Mouse (Mus musculus) adrenal gland, adult 8-10 months (tissue): ENCODE measurements around the gene Rcor1. TPM values are rescaled to one million over a fixed set of nuclear protein-coding genes. Genes with fewer than 3 reads are reported as not detected.

Experiments used
- DNase-seq: peaks from one replicate; pipeline ENCODE4 v3.0.0; 2022
- total RNA-seq, 4 experiments: library from RNA; stranded (reverse); gene quantifications; 2 replicates each; pipeline ENCODE4 v1.2.4; 2022

Rcor1 gene
- total RNA-seq, 4 experiments from 2014 or later = 46.1 to 60.4 (median 50.8) TPM

GRCm38 (mm10) chr12:111134791-111135733 lies 95.9 kb downstream of the Rcor1 start:
- no peak for DNase-seq

DNA sequence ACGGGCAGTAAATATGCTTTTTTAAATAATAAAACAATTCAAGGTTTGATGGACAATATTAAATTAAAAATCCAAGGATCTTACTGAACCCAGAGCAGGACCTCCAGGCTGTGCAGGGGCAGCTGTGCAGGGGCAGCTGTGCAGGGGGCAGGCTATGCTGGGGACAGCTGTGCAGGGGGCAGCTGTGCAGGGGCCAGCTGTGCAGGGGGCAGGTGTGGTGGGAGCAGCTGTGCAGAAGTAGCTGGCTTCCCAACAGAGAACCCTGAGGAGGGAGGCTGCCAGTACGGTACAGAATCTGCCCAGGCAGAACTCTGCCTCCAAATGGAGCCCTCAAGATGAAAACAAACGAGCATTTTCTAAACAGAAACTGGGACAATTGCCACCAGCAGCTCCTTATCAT lies 96.8 kb downstream of the Rcor1 start:
- DNase-seq = no peak

DNA sequence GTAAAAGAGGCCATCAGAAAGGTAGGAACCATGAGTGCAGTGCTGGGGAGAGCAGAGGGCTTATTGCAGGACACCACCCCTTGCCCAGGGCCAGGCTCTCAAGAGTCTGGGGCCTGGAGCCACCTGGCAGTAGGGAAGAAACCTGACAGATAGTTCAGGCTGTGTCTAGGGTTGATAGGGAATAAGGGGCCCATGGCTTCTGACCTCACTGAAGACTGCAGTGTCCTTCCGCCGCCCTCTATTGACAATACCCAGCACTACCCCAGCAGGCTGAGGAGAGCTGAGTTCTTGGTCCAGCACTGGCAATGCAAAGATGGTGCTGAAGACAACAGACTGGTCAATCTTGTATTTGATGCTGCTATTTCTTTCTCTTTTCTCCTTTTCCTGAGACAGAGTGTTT lies 97.9 kb downstream of the Rcor1 start:
- DNase-seq = no peak

GRCm38 (mm10) chr12:111143005-111143508 lies 103.9 kb downstream of the Rcor1 start:
- no peak for DNase-seq

GRCm38 (mm10) chr12:111143509-111144063 lies 104.4 kb downstream of the Rcor1 start:
- DNase-seq = no peak

GRCm38 (mm10) chr12:111144598-111144997 lies 105.4 kb downstream of the Rcor1 start:
- DNase-seq = no peak

DNA sequence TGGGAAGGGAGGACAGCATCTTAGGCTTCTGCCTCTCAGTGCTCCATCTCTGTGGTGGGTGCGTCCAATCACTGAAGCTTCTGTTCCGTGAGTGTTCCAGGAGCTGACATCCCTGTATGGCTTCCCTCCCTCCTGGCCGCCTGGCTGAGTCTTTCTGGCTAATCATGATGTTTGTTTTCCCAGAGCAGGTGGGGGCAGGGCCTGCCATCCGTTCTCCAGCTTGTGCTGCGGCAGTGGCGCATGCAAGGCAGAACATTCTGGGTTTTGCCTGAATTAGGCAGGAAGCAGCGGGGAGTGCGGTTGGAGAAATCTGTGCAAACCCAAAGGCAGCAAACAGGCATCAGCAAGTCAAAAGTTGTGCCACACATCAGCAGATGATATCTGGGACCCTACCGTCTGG lies 106.1 kb downstream of the Rcor1 start:
- no peak for DNase-seq

DNA sequence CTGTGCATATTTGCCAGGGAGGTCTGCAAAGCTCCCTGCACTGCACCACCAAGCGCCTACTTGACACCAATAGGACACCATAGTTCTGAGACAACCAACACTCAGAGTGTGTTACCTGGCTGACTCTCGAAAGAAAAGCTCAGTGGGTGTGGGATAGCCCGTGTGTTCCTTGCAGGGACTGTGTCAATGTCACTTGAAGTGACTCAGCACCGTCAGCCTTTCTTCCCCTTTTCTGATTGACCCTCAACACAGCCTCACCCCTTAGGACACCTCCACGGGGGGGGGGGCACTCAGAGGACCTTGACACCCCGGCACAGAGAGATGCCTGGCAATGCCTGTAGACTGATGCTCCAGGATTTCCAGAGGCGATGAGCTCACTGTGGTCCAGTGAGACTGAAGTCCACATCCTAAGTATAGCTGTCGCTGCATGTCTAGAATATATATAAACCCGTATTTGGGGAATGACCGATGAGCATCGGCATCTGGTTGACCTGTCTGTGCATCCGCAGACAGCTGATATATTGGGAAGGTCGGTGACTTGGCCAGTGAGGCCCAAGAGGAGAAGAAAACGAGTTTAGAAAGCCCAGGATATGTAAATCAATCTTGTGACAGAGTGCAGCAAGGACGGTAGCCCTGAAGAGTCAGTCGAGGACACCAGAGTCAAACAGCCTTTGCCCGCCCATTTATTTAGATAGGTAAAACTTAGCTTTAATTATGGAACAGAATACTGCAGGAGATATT lies 110.5 kb downstream of the Rcor1 start:
- no peak for DNase-seq

DNA sequence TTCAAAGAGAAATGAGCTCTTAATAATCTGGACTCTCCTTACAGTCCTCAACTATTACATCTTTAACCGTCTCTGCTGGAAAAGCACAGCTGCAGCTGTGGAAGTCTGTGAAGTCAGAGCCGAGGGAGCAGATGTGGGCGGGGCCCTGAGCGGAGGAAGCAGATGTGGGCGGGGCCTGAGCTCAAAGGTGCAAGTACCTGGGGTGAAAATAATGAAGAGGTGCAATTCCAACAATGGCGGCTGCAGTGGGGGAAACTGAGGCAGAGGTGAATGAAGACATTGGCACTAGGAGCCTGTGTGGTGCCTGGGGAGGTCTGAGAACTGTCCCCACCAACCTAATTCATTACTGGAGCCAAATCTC lies 111.1 kb downstream of the Rcor1 start:
- no peak for DNase-seq

GRCm38 (mm10) chr12:111151422-111152156 lies 112.4 kb downstream of the Rcor1 start:
- DNase-seq = no peak

DNA sequence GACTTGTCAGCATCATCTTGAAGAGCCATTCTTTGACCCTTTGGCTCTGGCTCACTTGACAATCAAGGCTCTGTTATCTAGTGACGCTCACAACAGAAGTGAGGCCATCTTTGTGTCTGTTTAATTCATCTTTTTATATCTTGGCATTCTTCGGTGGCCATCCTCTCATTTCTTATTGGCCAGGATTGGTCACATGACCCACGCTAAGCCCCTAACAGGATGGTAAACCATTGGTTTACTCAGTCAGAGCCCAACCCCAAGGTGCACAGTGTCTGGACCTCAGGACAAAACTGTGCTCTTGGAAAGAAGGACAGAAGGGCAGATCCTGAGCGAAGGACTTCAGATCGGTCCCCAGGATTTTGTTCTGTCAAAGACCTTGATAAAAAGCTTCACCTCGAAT lies 113.4 kb downstream of the Rcor1 start:
- no peak for DNase-seq

GRCm38 (mm10) chr12:111152981-111153710 lies 114.0 kb downstream of the Rcor1 start:
- no peak for DNase-seq

DNA sequence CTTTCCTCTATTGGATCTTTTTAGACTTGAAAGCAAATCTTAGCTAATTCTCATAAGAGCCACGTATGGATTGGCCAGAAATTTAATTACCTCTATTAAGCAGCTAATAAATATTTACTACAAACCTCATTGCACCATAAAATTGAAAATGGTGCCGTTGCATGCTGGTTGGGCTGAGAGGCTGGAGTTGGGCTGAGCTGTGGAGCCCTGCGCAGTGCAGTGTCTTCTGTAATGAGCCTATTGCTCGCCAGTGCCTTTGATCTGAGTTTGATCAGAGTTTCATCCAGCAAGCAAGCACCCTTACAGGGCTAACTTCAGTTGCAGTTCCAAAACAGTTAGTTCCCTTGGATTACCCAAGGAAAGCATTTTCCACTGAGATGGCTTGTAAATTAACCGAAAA lies 114.8 kb downstream of the Rcor1 start:
- no peak for DNase-seq

- peak; percentile 69 for DNase-seq
Observed at GRCm38 (mm10) chr12:111154641-111155040, 115.5 kb downstream of the Rcor1 start.

DNA sequence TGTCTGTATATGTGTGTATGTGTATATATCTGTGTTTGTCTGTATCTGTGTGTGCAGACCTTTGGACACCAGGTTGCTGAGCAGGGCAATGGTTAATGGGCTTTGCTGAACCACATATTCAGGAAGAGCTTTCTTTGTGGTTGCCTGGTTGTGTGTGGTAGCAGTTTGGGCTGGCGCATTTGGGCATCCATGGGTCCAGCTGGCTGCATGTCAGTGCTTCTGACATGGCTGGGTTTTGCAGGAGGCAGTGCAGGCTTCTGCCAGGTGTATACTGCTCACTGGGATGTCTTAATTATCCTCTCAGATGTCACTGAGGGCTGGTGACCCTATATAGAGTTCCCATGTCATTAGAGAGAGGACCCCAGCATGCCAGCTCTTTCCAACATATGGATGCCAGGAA lies 116.6 kb downstream of the Rcor1 start:
- DNase-seq = no peak

- no peak for DNase-seq
Observed at GRCm38 (mm10) chr12:111159659-111160428, 120.7 kb downstream of the Rcor1 start.

DNA sequence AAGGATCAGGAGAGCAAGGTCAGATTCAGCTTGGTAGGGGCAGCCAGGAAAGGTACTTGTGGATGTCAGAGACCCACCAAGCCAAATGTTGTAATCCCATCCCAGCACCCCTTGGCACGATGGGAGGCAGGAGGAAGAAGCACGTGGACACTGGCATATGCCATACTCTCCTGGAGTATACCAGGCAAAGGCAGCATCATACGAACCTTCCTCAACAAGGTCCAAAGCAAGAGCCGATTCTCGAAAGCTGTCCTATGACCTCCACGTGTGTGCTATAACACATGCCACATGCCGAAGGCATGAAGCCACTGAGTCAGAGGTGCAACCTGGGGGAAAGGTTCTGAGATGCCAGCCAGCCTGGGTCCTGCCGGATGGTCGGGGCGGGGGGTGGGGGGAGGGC lies 121.7 kb downstream of the Rcor1 start:
- no peak for DNase-seq

DNA sequence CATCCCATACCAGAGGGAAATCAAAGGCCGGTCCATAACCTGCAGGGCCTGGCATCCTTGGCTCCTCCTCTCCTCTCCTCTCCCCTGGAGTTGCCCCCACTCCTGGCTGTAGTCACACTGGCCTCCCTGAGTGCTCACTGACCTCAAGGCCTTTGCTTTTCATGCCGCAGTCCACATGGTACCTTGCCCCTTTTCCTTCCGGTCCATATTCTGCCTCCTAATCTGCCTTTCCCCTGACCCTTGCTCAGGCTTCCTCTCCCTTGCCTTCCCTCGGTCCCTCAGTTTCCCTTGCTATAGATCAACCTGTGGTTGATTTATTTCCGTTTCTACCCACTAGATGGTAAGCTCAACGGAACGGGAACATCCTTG lies 122.8 kb downstream of the Rcor1 start:
- DNase-seq = no peak

- no peak for DNase-seq
Observed at GRCm38 (mm10) chr12:111162312-111163061, 123.3 kb downstream of the Rcor1 start.

DNA sequence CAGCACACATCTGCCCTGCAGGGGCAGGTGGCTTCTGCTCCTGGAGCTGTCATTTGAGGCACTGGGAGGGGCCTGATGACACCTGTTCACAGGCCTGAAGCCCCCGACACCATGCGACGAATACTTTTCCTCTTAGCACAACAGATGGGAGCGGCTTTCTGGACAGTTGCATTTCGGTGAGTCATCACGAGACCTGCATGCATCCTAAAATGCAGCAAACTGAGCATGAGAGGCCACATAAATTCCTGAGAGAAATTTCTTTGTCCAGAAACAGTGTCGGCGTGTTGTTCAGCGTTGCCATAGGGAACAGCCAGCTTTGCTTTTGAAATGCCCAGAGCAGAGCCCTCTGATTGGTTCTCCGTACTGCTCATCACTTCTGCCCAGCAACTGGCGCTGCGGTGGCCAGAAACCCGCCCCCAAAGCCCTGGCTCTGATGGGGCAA lies 125.2 kb downstream of the Rcor1 start:
- peak; percentile 88 for DNase-seq
